In the genomic region with DNA sequence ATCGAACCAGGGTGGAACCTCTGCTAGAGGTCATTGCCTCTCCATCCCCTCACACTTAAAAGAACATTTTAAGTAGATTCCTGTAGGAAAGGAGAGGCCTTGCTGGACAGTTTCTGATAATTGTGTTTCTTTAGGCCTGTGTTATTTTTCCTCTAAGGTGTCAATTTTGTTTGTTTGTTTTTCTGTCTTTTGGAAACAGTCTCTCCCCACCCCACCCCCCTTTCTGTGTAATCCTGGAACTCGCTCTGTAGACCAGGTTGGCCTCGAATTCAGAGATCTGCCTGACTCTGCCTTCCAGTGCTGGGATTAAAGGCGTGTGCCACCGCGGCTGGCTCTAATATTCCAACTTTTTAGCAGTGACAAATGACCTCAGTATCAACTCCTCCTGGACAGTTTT, we compare ENCODE assay signal across 8 mouse cellular contexts. TPM values are rescaled to one million over a fixed set of nuclear protein-coding genes. Genes with fewer than 3 reads are reported as not detected.
DNase-seq lines count a peak whose midpoint lies in the region; ATAC-seq and TF ChIP-seq lines count a peak whose summit lies in the region.

No protein-coding gene starts in this region.

- H3K4me3 ChIP-seq in kidney, embryonic 14.5 days (ENCODE audit: low read length): peak overlapping the region; percentile 80
- H3K4me3 ChIP-seq in bone marrow, adult 2 months (replicated peaks; ENCODE audit: control insufficient read depth, low read depth, low read length): peak overlapping the region; percentile 68
- H3K4me3 ChIP-seq in hindbrain, embryonic 11.5 days (ENCODE audit: low read depth, low read length): peak overlapping the region; percentile 89
- H3K4me3 ChIP-seq in midbrain, embryonic 12.5 days: peak overlapping the region; percentile 95

- ATAC-seq in kidney, embryonic 14.5 days (ENCODE audit: low FRiP score, low TSS enrichment): no peak
- no peak for ATAC-seq in hindbrain, embryonic 11.5 days (ENCODE audit: low FRiP score)
- no peak for ATAC-seq in midbrain, embryonic 12.5 days (ENCODE audit: low FRiP score, low read depth)

- H3K36me3 ChIP-seq in kidney, embryonic 14.5 days (ENCODE audit: control insufficient read depth, insufficient read depth, low read length): no peaks in the 10 kb centered on the region
- H3K36me3 ChIP-seq in hindbrain, embryonic 11.5 days (ENCODE audit: control insufficient read depth, insufficient read depth, low read length): no peaks in the 10 kb centered on the region
- H3K36me3 ChIP-seq in midbrain, embryonic 12.5 days: peaks cover 1% of the 10 kb centered on the region; the same call in 1 of the 2 replicates

- H3K4me1 ChIP-seq in kidney, embryonic 14.5 days (ENCODE audit: control insufficient read depth, insufficient read depth, low read length): 0 out of 2 replicates have a peak, but pooled peaks cover 7% of the 10 kb centered on the region
- peaks cover 1% of the 10 kb centered on the region for H3K4me1 ChIP-seq in bone marrow, adult 2 months (ENCODE audit: control insufficient read depth, insufficient read depth, low read length)
- no peaks in the 10 kb centered on the region for H3K4me1 ChIP-seq in hindbrain, embryonic 11.5 days (replicated peaks; ENCODE audit: control insufficient read depth, insufficient read depth, low read length)
- H3K4me1 ChIP-seq in midbrain, embryonic 12.5 days: peaks cover 19% of the 10 kb centered on the region

- H3K27me3 ChIP-seq in kidney, embryonic 14.5 days (ENCODE audit: control insufficient read depth, insufficient read depth, low read length): no peaks in the 10 kb centered on the region
- no peaks in the 10 kb centered on the region for H3K27me3 ChIP-seq in hindbrain, embryonic 11.5 days (ENCODE audit: control insufficient read depth, insufficient read depth, low read length)
- no peaks in the 10 kb centered on the region for H3K27me3 ChIP-seq in midbrain, embryonic 12.5 days

- no peaks in the 10 kb centered on the region for H3K9me3 ChIP-seq in kidney, embryonic 14.5 days (ENCODE audit: control insufficient read depth, low read length)
- H3K9me3 ChIP-seq in hindbrain, embryonic 11.5 days (ENCODE audit: control insufficient read depth, low read length): no peaks in the 10 kb centered on the region
- H3K9me3 ChIP-seq in midbrain, embryonic 12.5 days: no peaks in the 10 kb centered on the region

- no peak for DNase-seq in kidney, adult 18-20 months
- no peak for DNase-seq in hindbrain, embryonic 11.5 days (ENCODE audit: low spot score)
- DNase-seq in gastrocnemius, postnatal 10 days: no peak
- DNase-seq in embryo, embryonic 10.5 days (ENCODE audit: low spot score): no peak
- no peak for DNase-seq in right cerebral cortex, postnatal 10 days (ENCODE audit: low spot score in 2 of 2)

- TF ChIP-seq CTCF in bone marrow, adult 2 months (IDR thresholded peaks at IDR 0.05; ENCODE audit: control insufficient read depth, insufficient read depth, low read length): no peak

- H3K27ac ChIP-seq in kidney, embryonic 14.5 days (ENCODE audit: low read depth, low read length): peak overlapping the region; percentile 79; the same call in 1 of the 2 replicates
- peak overlapping the region; percentile 62 for H3K27ac ChIP-seq in bone marrow, adult 2 months (ENCODE audit: control insufficient read depth, insufficient read depth, low read depth, low read length, poor library complexity)
- H3K27ac ChIP-seq in hindbrain, embryonic 11.5 days (ENCODE audit: low read depth, low read length): peak overlapping the region; percentile 85
- peak overlapping the region; percentile 88 for H3K27ac ChIP-seq in midbrain, embryonic 12.5 days (replicated peaks)

- 63% methylated on average over 6 of the region's 6 CpGs for WGBS in kidney, embryonic 14.5 days
- 37% methylated on average over 6 of the region's 6 CpGs for WGBS in bone marrow, adult 2 months
- WGBS in hindbrain, embryonic 11.5 days: 75% methylated on average over 6 of the region's 6 CpGs
- 79% methylated on average over 6 of the region's 6 CpGs for WGBS in midbrain, embryonic 12.5 days

- peak overlapping the region; percentile 61 for H3K4me2 ChIP-seq in kidney, embryonic 14.5 days (replicated peaks; ENCODE audit: low read depth, low read length)
- H3K4me2 ChIP-seq in hindbrain, embryonic 11.5 days (replicated peaks; ENCODE audit: low read depth, low read length): peak overlapping the region; percentile 51
- H3K4me2 ChIP-seq in midbrain, embryonic 12.5 days (replicated peaks): peak overlapping the region; percentile 56

- no peak for TF ChIP-seq POLR2A in bone marrow, adult 2 months (IDR thresholded peaks at IDR 0.05; ENCODE audit: borderline replicate concordance, control insufficient read depth, low read depth, low read length)

- H3K9ac ChIP-seq in kidney, embryonic 14.5 days (ENCODE audit: low read depth, low read length): peak overlapping the region; percentile 73
- peak overlapping the region; percentile 73 for H3K9ac ChIP-seq in hindbrain, embryonic 11.5 days (ENCODE audit: low read depth, low read length)
- H3K9ac ChIP-seq in midbrain, embryonic 12.5 days (replicated peaks): peak overlapping the region; percentile 55; the same call in 1 of the 2 replicates

RNA-seq across cellular contexts. Expression of a gene that starts 0.8 kb away (rescaled TPM):
- 78.3 and 89.0 TPM in 2 replicates for polyA plus RNA-seq in kidney, embryonic 14.5 days (2014; fragmentation: Nextera tagmentation; extraction: Ambion mirVana)
- 275 and 382 TPM in 2 replicates for polyA plus RNA-seq in bone marrow, adult 2 months (2011; ENCODE audit: insufficient read depth, insufficient read length, low replicate concordance, missing spikeins)
- 114 and 133 TPM in 2 replicates for polyA plus RNA-seq in hindbrain, embryonic 11.5 days (2014; fragmentation: Nextera tagmentation; extraction: Ambion mirVana)
- 328 and 374 TPM in 2 replicates for polyA plus RNA-seq in midbrain, embryonic 12.5 days (2016; fragmentation: Nextera tagmentation; extraction: Ambion mirVana)
- total RNA-seq in gastrocnemius, postnatal 10 days (2021): 100 to 1,000 TPM in 1 of 2 experiments, 10 to 100 TPM in 1; 87.3 to 101 TPM

RNA-seq across cellular contexts. Expression of a gene that starts 23.8 kb away (rescaled TPM):
- 21.0 and 25.9 TPM in 2 replicates for polyA plus RNA-seq in kidney, embryonic 14.5 days (2014; fragmentation: Nextera tagmentation; extraction: Ambion mirVana)
- not detected in 2 replicates for polyA plus RNA-seq in bone marrow, adult 2 months (2011; ENCODE audit: insufficient read depth, insufficient read length, low replicate concordance, missing spikeins)
- 26.5 and 27.8 TPM in 2 replicates for polyA plus RNA-seq in hindbrain, embryonic 11.5 days (2014; fragmentation: Nextera tagmentation; extraction: Ambion mirVana)
- 19.2 and 19.5 TPM in 2 replicates for polyA plus RNA-seq in midbrain, embryonic 12.5 days (2016; fragmentation: Nextera tagmentation; extraction: Ambion mirVana)
- total RNA-seq in gastrocnemius, postnatal 10 days (2021): 10 to 100 TPM; 49.1 to 56.9 TPM

RNA-seq across cellular contexts. Expression of a gene that starts 34.5 kb away (rescaled TPM):
- polyA plus RNA-seq in kidney, embryonic 14.5 days (2014; fragmentation: Nextera tagmentation; extraction: Ambion mirVana): 40.4 and 83.2 TPM in 2 replicates
- polyA plus RNA-seq in bone marrow, adult 2 months (2011; ENCODE audit: insufficient read depth, insufficient read length, low replicate concordance, missing spikeins): 20.4 and 38.4 TPM in 2 replicates
- 28.5 and 34.0 TPM in 2 replicates for polyA plus RNA-seq in hindbrain, embryonic 11.5 days (2014; fragmentation: Nextera tagmentation; extraction: Ambion mirVana)
- polyA plus RNA-seq in midbrain, embryonic 12.5 days (2016; fragmentation: Nextera tagmentation; extraction: Ambion mirVana): 29.7 and 33.8 TPM in 2 replicates
- total RNA-seq in gastrocnemius, postnatal 10 days (2021): 10 to 100 TPM; 66.1 to 72.1 TPM

RNA-seq across cellular contexts. Expression of a gene that starts 36.5 kb away (rescaled TPM):
- polyA plus RNA-seq in kidney, embryonic 14.5 days (2014; fragmentation: Nextera tagmentation; extraction: Ambion mirVana): 33.6 and 35.6 TPM in 2 replicates
- polyA plus RNA-seq in bone marrow, adult 2 months (2011; ENCODE audit: insufficient read depth, insufficient read length, low replicate concordance, missing spikeins): 4.6 and 18.9 TPM in 2 replicates
- 11.0 and 11.2 TPM in 2 replicates for polyA plus RNA-seq in hindbrain, embryonic 11.5 days (2014; fragmentation: Nextera tagmentation; extraction: Ambion mirVana)
- polyA plus RNA-seq in midbrain, embryonic 12.5 days (2016; fragmentation: Nextera tagmentation; extraction: Ambion mirVana): 10.2 and 12.4 TPM in 2 replicates
- total RNA-seq in gastrocnemius, postnatal 10 days (2021): 10 to 100 TPM; 15.7 to 20.8 TPM

RNA-seq across cellular contexts. Expression of a gene that starts 46.2 kb away (rescaled TPM):
- polyA plus RNA-seq in kidney, embryonic 14.5 days (2014; fragmentation: Nextera tagmentation; extraction: Ambion mirVana): 4.0 and 5.3 TPM in 2 replicates
- polyA plus RNA-seq in bone marrow, adult 2 months (2011; ENCODE audit: insufficient read depth, insufficient read length, low replicate concordance, missing spikeins): 2.5 and 8.7 TPM in 2 replicates
- polyA plus RNA-seq in hindbrain, embryonic 11.5 days (2014; fragmentation: Nextera tagmentation; extraction: Ambion mirVana): 4.7 and 6.5 TPM in 2 replicates
- 3.9 and 4.7 TPM in 2 replicates for polyA plus RNA-seq in midbrain, embryonic 12.5 days (2016; fragmentation: Nextera tagmentation; extraction: Ambion mirVana)
- 1 to 10 TPM; 1.0 to 1.6 TPM for total RNA-seq in gastrocnemius, postnatal 10 days (2021)

Comparison
In these comparisons a context has a peak if more than half of its experiments do, and no peak if none do; other contexts are left out.
1. RNA of a gene that starts 23.8 kb away (polyA plus RNA-seq): 26.5 to 27.8 TPM in hindbrain, embryonic 11.5 days, 21.0 to 25.9 TPM in kidney, embryonic 14.5 days and 19.2 to 19.5 TPM in midbrain, embryonic 12.5 days; not detected in bone marrow, adult 2 months; every median in the first group is over 10 times any median in the second.
2. Peak in every context shown above with its lines, with median percentiles within 50 percentile points of each other: H3K27ac ChIP-seq, H3K4me2 ChIP-seq, H3K4me3 ChIP-seq and H3K9ac ChIP-seq.